Mouse (Mus musculus): ENCODE results near the gene Atp9a.

- TF ChIP-seq POLR2A (IDR thresholded peaks at IDR 0.05; ENCODE audit: low read depth, low read length) (no peak), CTCF (conservative IDR thresholded peaks at IDR 0.05; ENCODE audit: insufficient read depth, insufficient read length, low read depth, low read length) (no peak)
These were observed 29.7 kb downstream of the Atp9a start for GRCm38 (mm10) chr2:168712199-168713176.
